Mouse (Mus musculus): ENCODE measurements around the gene Fam234a. TPM values are rescaled to one million over a fixed set of nuclear protein-coding genes. Genes with fewer than 3 reads are reported as not detected.

The Fam234a gene
- total and polyA plus RNA-seq, 3 experiments: 0.10 TPM; not detected in 2

GRCm38 (mm10) chr17:26202737-26203136, 41.3 kb downstream of the Fam234a start, which contains the start of gene Rgs11:
Gene Rgs11 (plus strand): TSS chr17:26202951.
- Histone ChIP-seq H3K4me1 (ENCODE audit: control insufficient read depth in 1 of 2, insufficient read depth in 2 of 2, low read length in 2 of 2) (peaks cover 12 to 37% of the 10 kb centered on the region in 2 experiments), H3K27ac (ENCODE audit: control insufficient read depth, low read depth, low read length) (no peak within 1 kb of the TSS)

GRCm38 (mm10) chr17:26201998-26202397, 42.0 kb downstream of the Fam234a start:
- Histone ChIP-seq H3K9ac (ENCODE audit: control insufficient read depth, low read depth, low read length, poor library complexity, severe bottlenecking) (no peak overlapping the region), H3K9me3 (replicated peaks; ENCODE audit: insufficient read depth, low read length) (no peaks in the 10 kb centered on the region), H3K27me3 (ENCODE audit: control insufficient read depth in 1 of 2, insufficient read depth in 2 of 2, low read length in 2 of 2) (no peaks in the 10 kb centered on the region), H3K27ac (ENCODE audit: control insufficient read depth, low read depth, low read length) (no peak overlapping the region), H3K4me3 (ENCODE audit: control insufficient read depth in 1 of 2, insufficient read depth in 1 of 2, low read depth in 2 of 2, low read length in 2 of 2) (peak overlapping the region in 1 of 2 experiments; percentile 34; a peak in 1 of 4 replicates), H3K79me2 (ENCODE audit: control insufficient read depth, insufficient read depth, low read length, poor library complexity) (peaks cover 7% of the 10 kb centered on the region; the same call in 1 of the 2 replicates), H3K36me3 (ENCODE audit: control insufficient read depth in 1 of 2, insufficient read depth in 2 of 2, low read length in 2 of 2) (peaks cover 3 to 17% of the 10 kb centered on the region in 2 experiments; a peak in 3 of 4 replicates), H3K4me1 (ENCODE audit: control insufficient read depth in 1 of 2, insufficient read depth in 2 of 2, low read length in 2 of 2) (peaks cover 12 to 38% of the 10 kb centered on the region in 2 experiments)
- DNase-seq (ENCODE audit: low read depth, low spot score): no peak
- TF ChIP-seq EP300 (IDR thresholded peaks at IDR 0.05; ENCODE audit: low read depth in 1 of 2, low read length in 2 of 2) (no peak), ZC3H11A (IDR thresholded peaks at IDR 0.05; ENCODE audit: low read depth, low read length) (no peak), ETS1 (IDR thresholded peaks at IDR 0.05; ENCODE audit: low read depth, low read length) (no peak), HCFC1 (IDR thresholded peaks at IDR 0.05; ENCODE audit: low read depth, low read length) (no peak), MXI1 (IDR thresholded peaks at IDR 0.05; ENCODE audit: low read depth, low read length) (no peak), NELFE (IDR thresholded peaks at IDR 0.05; ENCODE audit: low read depth, low read length) (no peak), POLR2AphosphoS5 (IDR thresholded peaks at IDR 0.05; ENCODE audit: borderline replicate concordance, low read depth, low read length) (no peak), GABPA (IDR thresholded peaks at IDR 0.05; ENCODE audit: low read depth, low read length) (no peak), ELF1 (IDR thresholded peaks at IDR 0.05; ENCODE audit: low read depth, low read length) (no peak), TBP (IDR thresholded peaks at IDR 0.05; ENCODE audit: low read depth, low read length) (no peak), CHD1 (IDR thresholded peaks at IDR 0.05; ENCODE audit: low read depth, low read length) (no peak), GATA1 (IDR thresholded peaks at IDR 0.05; ENCODE audit: low read depth, low read length) (no peak), MEF2A (IDR thresholded peaks at IDR 0.05; ENCODE audit: extremely low read depth, insufficient replicate concordance, low read depth, low read length, poor library complexity, severe bottlenecking) (no peak), TCF12 (IDR thresholded peaks at IDR 0.05; ENCODE audit: low read depth, low read length) (no peak), MAX (IDR thresholded peaks at IDR 0.05; ENCODE audit: low read length) (no peak), E2F4 (IDR thresholded peaks at IDR 0.05; ENCODE audit: borderline replicate concordance, low read depth, low read length) (no peak), CTCF (IDR thresholded peaks at IDR 0.05 in 2 of 3, conservative IDR thresholded peaks at IDR 0.05 in 1 of 3; ENCODE audit: control insufficient read depth in 1 of 3, insufficient read depth in 1 of 3, low read depth in 2 of 3, low read length in 3 of 3, poor library complexity in 1 of 3, severe bottlenecking in 1 of 3) (no peak), POLR2AphosphoS2 (IDR thresholded peaks at IDR 0.05; ENCODE audit: low read length) (no peak)

More at GRCm38 (mm10) chr17:26202737-26203136, 41.3 kb downstream of the Fam234a start, which contains the start of gene Rgs11:
- Histone ChIP-seq H3K9ac (ENCODE audit: control insufficient read depth, low read depth, low read length, poor library complexity, severe bottlenecking) (peak within 1 kb of the TSS; percentile 57), H3K36me3 (ENCODE audit: control insufficient read depth in 1 of 2, insufficient read depth in 2 of 2, low read length in 2 of 2) (peaks cover 0 to 17% of the 10 kb centered on the region in 2 experiments; a peak in 2 of 4 replicates), H3K9me3 (replicated peaks; ENCODE audit: insufficient read depth, low read length) (no peaks in the 10 kb centered on the region), H3K79me2 (ENCODE audit: control insufficient read depth, insufficient read depth, low read length, poor library complexity) (peaks cover 7% of the 10 kb centered on the region; the same call in 1 of the 2 replicates), H3K4me3 (ENCODE audit: control insufficient read depth in 1 of 2, insufficient read depth in 1 of 2, low read depth in 2 of 2, low read length in 2 of 2) (peak within 1 kb of the TSS; percentile 66 to 89), H3K27me3 (ENCODE audit: control insufficient read depth in 1 of 2, insufficient read depth in 2 of 2, low read length in 2 of 2) (no peaks in the 10 kb centered on the region)
- peak; percentile 75 for DNase-seq (ENCODE audit: low read depth, low spot score)
- TF ChIP-seq E2F4 (IDR thresholded peaks at IDR 0.05; ENCODE audit: borderline replicate concordance, low read depth, low read length) (no peak), SIN3A (IDR thresholded peaks at IDR 0.05; ENCODE audit: low read length) (0 out of 2 replicates have a peak, but pooled peaks have one; percentile 63), TCF12 (IDR thresholded peaks at IDR 0.05; ENCODE audit: low read depth, low read length) (0 out of 2 replicates have a peak, but pooled peaks have one; percentile 4), MAZ (IDR thresholded peaks at IDR 0.05; ENCODE audit: low read depth, low read length) (peak; percentile 78; the same call in 1 of the 2 replicates)
